ENCODE assay signal across 33 mouse cellular contexts in the genomic region with DNA sequence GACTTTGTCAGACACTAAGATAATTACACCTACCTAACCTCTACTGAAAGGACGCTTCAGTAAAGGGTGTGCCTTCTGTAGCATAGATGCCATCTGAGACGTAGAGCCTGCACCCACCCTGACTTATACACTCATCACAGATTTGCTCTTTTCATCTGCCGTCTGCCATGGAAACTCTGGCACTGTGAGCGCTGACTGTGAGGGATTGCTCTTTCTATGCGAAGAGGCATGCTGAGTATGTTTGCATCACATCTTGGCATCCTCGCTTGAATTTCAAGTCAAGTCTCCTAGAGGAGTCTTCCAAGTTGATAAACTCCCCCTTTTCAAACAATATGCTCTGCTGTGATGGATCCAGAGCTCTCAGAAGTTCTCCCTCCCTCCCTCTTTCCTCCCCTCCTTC. TPM values are rescaled to one million over a fixed set of nuclear protein-coding genes. Genes with fewer than 3 reads are reported as not detected.
DNase-seq lines count a peak whose midpoint lies in the region; ATAC-seq and TF ChIP-seq lines count a peak whose summit lies in the region.
"Had no signal": no experiment of that assay in that cellular context is flagged by ENCODE, and none has a peak within 500 bp of the region (broad histone marks: within the 10 kb centered on the region; RNA-seq: fewer than 3 reads in every experiment).

No protein-coding gene starts in this region.

- H3K27me3 ChIP-seq in lung, embryonic 14.5 days (ENCODE audit: insufficient read depth, low read length) = no peaks in the 10 kb centered on the region
- H3K27me3 ChIP-seq: CH12.LX; embryonic facial prominence, embryonic 15.5 days; hindbrain, embryonic 15.5 days; limb, embryonic 13.5 days; liver, embryonic 12.5 days; neural tube, embryonic 13.5 days had no signal

- H3K4me1 ChIP-seq in lung, embryonic 14.5 days (ENCODE audit: insufficient read depth) = no peaks in the 10 kb centered on the region
- H3K4me1 ChIP-seq: embryonic facial prominence, embryonic 15.5 days; hindbrain, embryonic 15.5 days; limb, embryonic 13.5 days; liver, embryonic 12.5 days; neural tube, embryonic 13.5 days had no signal

- DNase-seq in frontal cortex, postnatal 25 days (ENCODE audit: low spot score in 2 of 2) = no peak
- DNase-seq in lung, embryonic 14.5 days = peak; percentile 50
- no peak for DNase-seq in lung, postnatal 10 days
- peak; percentile 64 for DNase-seq in brain, adult 2 months (ENCODE audit: low read depth, low spot score)
- DNase-seq in brain, embryonic 18.5 days (ENCODE audit: low read depth, low spot score) = peak; percentile 54
- no peak for DNase-seq in cerebellum, adult 8-10 months
- DNase-seq: adrenal gland, postnatal 36 days; B cell, adult 2 months; cerebellum, adult 18-20 months; cerebellum, postnatal 25 days; gastrocnemius, postnatal 25 days; heart, adult 2 months; heart, postnatal 4 days; kidney, adult 9 months; kidney, postnatal 14 days; layer of hippocampus, postnatal 36 days; lung, adult 18-20 months; lung, postnatal 36 days; midbrain, embryonic 14.5 days; retina, postnatal 1 day; thymus, postnatal 25 days had no signal

- WGBS in lung, embryonic 14.5 days = 54% methylated on average over 6 of the region's 6 CpGs

- H3K9ac ChIP-seq in lung, embryonic 14.5 days = no peak overlapping the region
- H3K9ac ChIP-seq: embryonic facial prominence, embryonic 15.5 days; hindbrain, embryonic 15.5 days; limb, embryonic 13.5 days; liver, embryonic 12.5 days; neural tube, embryonic 13.5 days had no signal

- TF ChIP-seq CTCF in lung, embryonic 14.5 days (IDR thresholded peaks at IDR 0.05; ENCODE audit: low read depth) = no peak

- H3K4me2 ChIP-seq in lung, embryonic 14.5 days = no peak overlapping the region
- H3K4me2 ChIP-seq: embryonic facial prominence, embryonic 15.5 days; hindbrain, embryonic 15.5 days; limb, embryonic 13.5 days; liver, embryonic 12.5 days; neural tube, embryonic 13.5 days had no signal

- H3K9me3 ChIP-seq in lung, embryonic 14.5 days (ENCODE audit: low read depth, low read length) = no peaks in the 10 kb centered on the region
- H3K9me3 ChIP-seq: embryonic facial prominence, embryonic 15.5 days; G1E; hindbrain, embryonic 15.5 days; limb, embryonic 13.5 days; neural tube, embryonic 13.5 days had no signal

- H3K36me3 ChIP-seq in lung, embryonic 14.5 days (ENCODE audit: insufficient read depth) = no peaks in the 10 kb centered on the region
- H3K36me3 ChIP-seq: embryonic facial prominence, embryonic 15.5 days; G1E; hindbrain, embryonic 15.5 days; limb, embryonic 13.5 days; liver, embryonic 12.5 days; neural tube, embryonic 13.5 days had no signal

- ATAC-seq in frontal cortex, adult (ENCODE audit: low TSS enrichment) = peak; percentile 72
- ATAC-seq in lung, embryonic 14.5 days (ENCODE audit: insufficient read depth) = peak; percentile 38; the same call in 1 of the 2 replicates
- ATAC-seq: liver, embryonic 12.5 days; Patski had no signal

- no peak overlapping the region for H3K27ac ChIP-seq in lung, embryonic 14.5 days (ENCODE audit: low read depth)
- H3K27ac ChIP-seq: embryonic facial prominence, embryonic 15.5 days; heart, adult 2 months; hindbrain, embryonic 15.5 days; layer of hippocampus, adult 2 months; limb, embryonic 13.5 days; liver, embryonic 12.5 days; neural tube, embryonic 13.5 days had no signal

- no peak overlapping the region for H3K4me3 ChIP-seq in lung, embryonic 14.5 days (ENCODE audit: low read depth, low read length)
- H3K4me3 ChIP-seq: embryonic facial prominence, embryonic 15.5 days; heart, adult 2 months; hindbrain, embryonic 15.5 days; layer of hippocampus, adult 2 months; limb, embryonic 13.5 days; liver, embryonic 12.5 days; myocyte; neural tube, embryonic 13.5 days had no signal

RNA-seq across cellular contexts. Expression of a gene that starts 32.7 kb away (rescaled TPM):
- 2.4 and 2.7 TPM in 2 replicates for polyA plus RNA-seq in lung, embryonic 14.5 days (2014; fragmentation: Nextera tagmentation; extraction: Ambion mirVana)
- polyA plus RNA-seq: G1E; midbrain, embryonic 14.5 days; Patski; testis, adult 2 months had no signal

Comparison
In these comparisons a context has a peak if more than half of its experiments do, and no peak if none do; other contexts are left out.
1. DNase-seq: peak in lung, embryonic 14.5 days (single experiment), brain, adult 2 months (single experiment) and brain, embryonic 18.5 days (single experiment); none in frontal cortex, postnatal 25 days (0 of 2), lung, postnatal 10 days (single experiment) and cerebellum, adult 8-10 months (single experiment).